Mouse (Mus musculus) retina, embryonic 14.5 days (tissue): Measurements from ENCODE around the gene Gm281.
"Not testable (repeated sequence)": the region's sequence is repeated elsewhere in the genome, so short reads cannot be mapped to it uniquely, and the experiment has no call there.

Source experiments
- DNase-seq: peaks from one replicate; pipeline ENCODE4 v3.0.0-alpha.2; 2015; ENCODE audit warnings: low spot score

The Gm281 gene

GRCm38 (mm10) chr14:13914387-13915082 is at the start of gene Gm281:
Gene Gm281 (minus strand): TSS chr14:13914478.
- no peak for DNase-seq

GRCm38 (mm10) chr14:13963527-13963926 is 49.2 kb upstream of the Gm281 start:
- no peak for DNase-seq

GRCm38 (mm10) chr14:13962476-13962875 is 48.2 kb upstream of the Gm281 start:
- no peak for DNase-seq

GRCm38 (mm10) chr14:13961401-13962112 is 47.3 kb upstream of the Gm281 start, which contains the start of the genes Atxn7 and Thoc7:
Gene Atxn7 (plus strand): TSS chr14:13961440.
Gene Thoc7 (minus strand): TSS chr14:13961852.
- DNase-seq, result peak; percentile 50

- peak; percentile 75 for DNase-seq
These were observed 46.4 kb upstream of the Gm281 start for GRCm38 (mm10) chr14:13960482-13961325.

GRCm38 (mm10) chr14:13960079-13960478 is 45.8 kb upstream of the Gm281 start:
- peak; percentile 59 for DNase-seq

- not testable (repeated sequence) for DNase-seq
These were observed 37.9 kb upstream of the Gm281 start for GRCm38 (mm10) chr14:13952151-13952550.

- peak; percentile 68 for DNase-seq
These were observed 36.1 kb upstream of the Gm281 start for GRCm38 (mm10) chr14:13950401-13950800.

GRCm38 (mm10) chr14:13948345-13948744 is 34.1 kb upstream of the Gm281 start:
- no peak for DNase-seq

GRCm38 (mm10) chr14:13944686-13945085 is 30.4 kb upstream of the Gm281 start:
- no peak for DNase-seq

GRCm38 (mm10) chr14:13934052-13934371 is 19.7 kb upstream of the Gm281 start:
- DNase-seq, result no peak

GRCm38 (mm10) chr14:13933290-13934051 is 19.2 kb upstream of the Gm281 start:
- no peak for DNase-seq

- DNase-seq, result peak; percentile 95
These were observed 3.4 kb upstream of the Gm281 start for GRCm38 (mm10) chr14:13917630-13918029.

- no peak for DNase-seq
These were observed 2.9 kb upstream of the Gm281 start for GRCm38 (mm10) chr14:13917208-13917607.

GRCm38 (mm10) chr14:13915207-13915606 is 929 bp upstream of the Gm281 start:
- DNase-seq, result no peak

GRCm38 (mm10) chr14:13910148-13910547 is 4.1 kb downstream of the Gm281 start:
- DNase-seq, result no peak

GRCm38 (mm10) chr14:13907145-13907544 is 7.1 kb downstream of the Gm281 start:
- no peak for DNase-seq

GRCm38 (mm10) chr14:13906461-13906860 is 7.8 kb downstream of the Gm281 start:
- no peak for DNase-seq

GRCm38 (mm10) chr14:13901611-13902067 is 12.6 kb downstream of the Gm281 start:
- peak; percentile 88 for DNase-seq

GRCm38 (mm10) chr14:13895198-13895597 is 19.1 kb downstream of the Gm281 start:
- no peak for DNase-seq

GRCm38 (mm10) chr14:13893748-13894147 is 20.5 kb downstream of the Gm281 start:
- no peak for DNase-seq

- DNase-seq, result no peak
These were observed 52.9 kb downstream of the Gm281 start for GRCm38 (mm10) chr14:13861416-13861815.
